Mouse (Mus musculus) layer of hippocampus, adult 2 months (tissue): Measurements from ENCODE around the gene S100a13. TPM values are rescaled to one million over a fixed set of nuclear protein-coding genes. Genes with fewer than 3 reads are reported as not detected.

Experiments
- DNase-seq, 2 experiments: peaks; one replicate each; pipeline ENCODE4 v3.0.0; 2022; ENCODE audit warnings: low spot score in 2 of 2
- H3K27ac ChIP-seq: fragments of 200-600 bp; 2 replicates; pipeline ENCODE4 v1.8.1; 2022
- H3K4me3 ChIP-seq: fragments of 200-600 bp; 2 replicates; pipeline ENCODE4 v1.8.1; 2022; ENCODE audit warnings: mild to moderate bottlenecking
- CTCF ChIP-seq: fragments of 200-600 bp; conservative IDR thresholded peaks from 2 replicates; pipeline ENCODE4 v1.8.1; 2022; ENCODE audit warnings: antibody characterized with exemption, mild to moderate bottlenecking, moderate library complexity
- long read RNA-seq, 2 experiments: library from polyadenylated mRNA; stranded (forward); transcript quantifications; one replicate each; pipeline ENCODE4 v2.0.0; 2021; ENCODE audit warnings: borderline mapping rate in 2 of 2
- total RNA-seq, 2 experiments: library from RNA; stranded (reverse); gene quantifications; 2 replicates each; pipeline ENCODE4 v1.2.3; 2021

S100a13 gene
- total RNA-seq = 10 to 100 TPM; 20.2 to 20.6 TPM
- long read RNA-seq, experiment 1, partial matches to known transcripts = 29 of 34 reads
- long read RNA-seq, experiment 1, other reads (novel, unspliced or antisense) = 4 of 34 reads
- long read RNA-seq, experiment 2, partial matches to known transcripts = 26 of 30 reads
- long read RNA-seq, experiment 2, other reads (novel, unspliced or antisense) = 4 of 30 reads

DNA sequence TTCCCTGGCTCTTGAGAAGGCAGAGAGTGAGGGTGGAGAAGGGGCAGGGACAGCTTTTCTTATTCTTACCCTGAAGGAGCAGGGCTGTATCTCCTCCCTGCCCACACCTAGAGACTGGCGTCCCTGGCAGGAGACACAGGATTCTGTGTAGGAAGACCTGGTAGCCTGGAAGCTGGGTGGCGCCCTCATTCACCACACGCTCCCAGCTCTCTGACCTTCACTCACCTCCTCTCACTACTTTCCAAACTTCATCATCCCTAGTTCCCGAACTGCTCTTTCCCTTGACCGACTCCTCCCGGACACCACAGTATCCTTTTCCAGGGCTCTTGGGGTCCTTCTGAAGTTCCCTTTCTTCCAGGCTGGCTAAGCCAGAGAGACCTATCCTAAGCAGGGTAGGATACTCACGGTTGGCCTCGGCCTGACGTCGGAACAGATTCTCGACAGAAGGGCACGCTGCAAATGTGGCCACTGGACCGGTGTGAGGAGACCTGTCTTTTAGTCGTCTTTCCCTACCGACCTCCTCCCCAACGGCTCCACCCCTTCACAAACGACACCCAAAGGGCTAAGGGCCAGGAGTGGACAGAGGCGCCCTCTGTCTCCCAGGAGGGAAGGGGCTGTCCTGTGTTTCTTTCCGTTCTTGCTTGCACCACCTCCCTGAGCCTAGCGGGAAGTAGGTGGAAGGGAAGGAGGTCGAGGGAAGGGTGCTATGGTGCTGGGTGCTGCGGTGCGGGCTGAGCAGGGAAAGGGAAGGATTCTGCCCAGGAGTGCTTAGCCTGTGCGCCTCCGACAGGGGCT lies at the start of gene S100a13, which contains the start of gene S100a1:
TSS of gene S100a13 (plus strand) at position 640 of the 795 bp plus-strand sequence.
TSS of gene S100a1 (minus strand) at position 597 of the 795 bp plus-strand sequence.
- H3K4me3 ChIP-seq = peak within 1 kb of the TSS; percentile 57
- peak within 1 kb of the TSS; percentile 88 for H3K27ac ChIP-seq
- peak; percentile 57 for TF ChIP-seq CTCF
- peak; percentile 56 to 60 for DNase-seq

DNA sequence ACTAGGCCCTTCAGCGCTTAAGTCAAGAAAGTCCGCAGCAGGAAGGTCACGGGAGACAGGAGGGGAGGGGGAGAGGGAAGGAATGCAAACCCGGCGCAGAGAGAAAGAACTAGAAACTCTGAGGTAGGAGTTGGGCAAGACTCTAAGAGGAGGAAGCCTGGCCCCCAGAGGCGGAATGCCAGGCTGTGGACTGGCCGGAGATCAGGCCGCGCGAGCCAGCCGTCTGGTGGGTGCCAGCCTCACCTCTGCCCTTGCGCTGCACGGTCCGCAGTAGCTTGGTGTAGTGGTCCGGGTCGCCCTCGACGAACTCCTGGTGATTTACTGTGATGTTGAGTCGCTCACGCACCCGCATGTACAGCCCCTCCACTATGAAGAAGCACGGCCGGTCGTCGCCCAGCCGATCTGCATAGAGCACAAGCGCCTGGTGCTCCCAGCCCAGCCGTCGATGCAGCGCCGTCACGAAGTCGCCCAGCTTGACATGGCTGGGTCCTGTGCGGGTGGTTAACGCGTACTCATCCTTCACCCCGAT lies 49.6 kb upstream of the S100a13 start:
- DNase-seq = no peak
- no peak for TF ChIP-seq CTCF
- Histone ChIP-seq H3K27ac (no peak overlapping the region), H3K4me3 (peak overlapping the region; percentile 61)

- DNase-seq = no peak
- TF ChIP-seq CTCF = no peak
- peak overlapping the region; percentile 61 for H3K4me3 ChIP-seq
- no peak overlapping the region for H3K27ac ChIP-seq
Observed at GRCm38 (mm10) chr3:90465081-90465685, 49.1 kb upstream of the S100a13 start.

- peak within 1 kb of the TSS; percentile 23; the same call in 1 of the 2 replicates for H3K27ac ChIP-seq
- no peak for TF ChIP-seq CTCF
- peak within 1 kb of the TSS; percentile 61 for H3K4me3 ChIP-seq
- no peak for DNase-seq
Observed at GRCm38 (mm10) chr3:90465686-90466310, 48.4 kb upstream of the S100a13 start, which contains the start of gene Npr1. TSS of gene Npr1 (minus strand) at chr3:90465866.

- TF ChIP-seq CTCF = peak; percentile 92
- peak; percentile 56 to 63 for DNase-seq
- Histone ChIP-seq H3K4me3 (peak overlapping the region; percentile 61), H3K27ac (no peak overlapping the region)
Observed at GRCm38 (mm10) chr3:90466311-90466766, 47.9 kb upstream of the S100a13 start.

- Histone ChIP-seq H3K4me3 (no peak overlapping the region), H3K27ac (no peak overlapping the region)
- no peak for TF ChIP-seq CTCF
- no peak for DNase-seq
Observed at GRCm38 (mm10) chr3:90467618-90468300, 46.5 kb upstream of the S100a13 start.

- Histone ChIP-seq H3K4me3 (no peak overlapping the region), H3K27ac (no peak overlapping the region)
- peak; percentile 81 for TF ChIP-seq CTCF
- DNase-seq = peak in 1 of 2 experiments; percentile 59
Observed at GRCm38 (mm10) chr3:90472213-90472612, 42.0 kb upstream of the S100a13 start.

DNA sequence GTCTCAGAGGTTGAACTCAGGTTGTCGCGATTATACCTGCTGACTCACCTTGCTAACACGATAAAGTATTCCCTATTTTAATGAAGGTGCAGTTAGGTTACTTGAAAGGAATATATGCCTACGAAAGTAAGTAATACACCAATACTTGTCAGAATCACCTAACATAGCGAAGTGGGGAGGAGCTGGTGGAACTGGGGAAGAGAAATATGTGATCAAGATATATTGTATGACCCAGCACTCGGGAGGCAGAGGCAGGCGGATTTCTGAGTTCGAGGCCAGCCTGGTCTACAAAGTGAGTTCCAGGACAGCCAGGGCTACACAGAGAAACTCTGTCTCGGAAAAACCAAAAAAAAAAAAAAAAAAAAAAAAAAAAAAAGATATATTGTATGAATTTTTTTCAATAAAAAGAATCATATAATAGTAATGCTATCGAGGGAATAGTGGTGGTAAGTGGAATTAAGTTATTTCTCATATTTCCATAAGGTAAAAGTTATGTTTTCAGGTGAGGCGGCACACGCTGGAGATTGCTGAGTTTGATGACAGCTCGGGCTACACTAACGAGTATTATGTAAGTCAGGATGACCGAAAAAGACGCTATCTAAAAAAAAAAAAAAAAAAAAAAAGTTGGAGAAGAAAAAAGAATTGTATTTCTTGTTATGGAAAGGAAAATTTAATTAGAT lies 38.9 kb upstream of the S100a13 start:
- DNase-seq = no peak
- H3K4me3 ChIP-seq = peak overlapping the region; percentile 56
- H3K27ac ChIP-seq = 0 out of 2 replicates have a peak overlapping the region, but pooled peaks have one; percentile 24
- no peak for TF ChIP-seq CTCF

- TF ChIP-seq CTCF = peak; percentile 71
- peak within 1 kb of the TSS; percentile 92 for H3K27ac ChIP-seq
- peak within 1 kb of the TSS; percentile 83 for H3K4me3 ChIP-seq
- peak; percentile 92 to 97 for DNase-seq
Observed at GRCm38 (mm10) chr3:90475831-90476611, 38.2 kb upstream of the S100a13 start, which contains the start of gene Ilf2. TSS of gene Ilf2 (plus strand) at chr3:90476126.

GRCm38 (mm10) chr3:90486998-90487397 lies 27.2 kb upstream of the S100a13 start:
- no peak for TF ChIP-seq CTCF
- no peak for DNase-seq
- H3K27ac ChIP-seq = no peak overlapping the region
- no peak overlapping the region for H3K4me3 ChIP-seq
